Mouse (Mus musculus): ENCODE results near the gene Dnaja1.

The Dnaja1 gene

GRCm38 (mm10) chr4:40757157-40757779, 35.3 kb downstream of the Dnaja1 start:
- no peak for DNase-seq

GRCm38 (mm10) chr4:40757780-40758420, 36.0 kb downstream of the Dnaja1 start, which contains the start of gene Smu1:
Smu1 (minus strand) TSS chr4:40757923.
- peak; percentile 97 for DNase-seq

- DNase-seq = no peak
Observed at GRCm38 (mm10) chr4:40759876-40760275, 37.9 kb downstream of the Dnaja1 start.

GRCm38 (mm10) chr4:40774279-40775259, 52.6 kb downstream of the Dnaja1 start:
- peak; percentile 44 for DNase-seq

GRCm38 (mm10) chr4:40776416-40776815, 54.5 kb downstream of the Dnaja1 start:
- DNase-seq = no peak

- DNase-seq = no peak
Observed at GRCm38 (mm10) chr4:40777116-40777515, 55.2 kb downstream of the Dnaja1 start.

GRCm38 (mm10) chr4:40778656-40779055, 56.7 kb downstream of the Dnaja1 start:
- DNase-seq = no peak

- DNase-seq = no peak
Observed at GRCm38 (mm10) chr4:40781143-40781542, 59.2 kb downstream of the Dnaja1 start.

GRCm38 (mm10) chr4:40781797-40782495, 60.0 kb downstream of the Dnaja1 start:
- no peak for DNase-seq

GRCm38 (mm10) chr4:40783049-40783448, 61.1 kb downstream of the Dnaja1 start:
- no peak for DNase-seq

- no peak for DNase-seq
Observed at GRCm38 (mm10) chr4:40784556-40785169, 62.7 kb downstream of the Dnaja1 start.

- DNase-seq = no peak
Observed at GRCm38 (mm10) chr4:40785620-40786166, 63.7 kb downstream of the Dnaja1 start.

GRCm38 (mm10) chr4:40786578-40786977, 64.6 kb downstream of the Dnaja1 start:
- no peak for DNase-seq

Measured in right cerebral cortex, postnatal 25 days (tissue).